Mouse (Mus musculus) mouse trophoblast stem cell (cell line): Measurements from ENCODE around the gene Gm37240.
"Not testable (repeated sequence)": the region's sequence is repeated elsewhere in the genome, so short reads cannot be mapped to it uniquely, and the experiment has no call there.

Source experiments
- in situ Hi-C, 2 experiments: fragments of 300-500 bp; cut with MseI, MboI; formaldehyde crosslinking; loops; 2 replicates in 1 of 2; 3 replicates in 1 of 2; pipeline ENCODE4 v1.15.1; 2025

Gene Gm37240

DNA sequence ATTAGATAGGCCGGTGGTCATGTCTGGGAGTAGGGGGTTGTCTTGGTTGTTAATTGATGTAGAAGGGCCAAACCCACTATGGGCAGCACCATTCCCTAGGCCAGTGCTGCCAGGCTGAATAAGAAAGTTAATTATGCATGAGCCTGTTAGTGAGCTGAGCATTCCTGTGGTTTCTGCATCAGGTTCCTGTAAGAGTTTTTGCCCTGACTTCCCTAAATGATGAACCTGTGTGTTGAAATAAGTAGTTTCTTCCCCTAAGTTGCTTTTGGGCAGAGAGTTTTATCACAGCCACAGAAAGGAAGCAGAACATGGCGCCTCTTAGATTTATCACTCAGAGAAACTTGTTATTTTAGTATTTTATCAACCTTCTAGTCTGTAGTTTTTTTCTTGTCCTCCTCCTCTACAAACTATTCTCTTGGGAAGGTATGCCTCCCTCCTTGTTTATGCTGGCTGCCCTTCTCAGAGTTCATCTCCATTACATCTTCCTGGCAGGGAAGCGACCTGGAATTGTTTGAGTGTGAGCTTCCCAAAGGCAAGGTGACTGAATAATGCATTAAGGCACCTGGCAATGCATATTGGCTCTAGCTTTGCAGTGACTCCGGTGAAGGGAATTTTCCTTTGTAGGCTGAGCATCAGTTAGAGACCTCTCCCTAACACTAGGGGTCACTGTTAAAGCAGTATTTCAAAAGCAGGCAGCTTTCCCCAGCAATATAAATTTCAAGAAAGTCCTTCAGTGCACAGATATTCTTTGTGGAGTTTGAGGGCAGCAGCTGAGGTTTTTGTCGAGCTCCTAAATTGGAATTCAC is 1272.1 kb downstream of the Gm37240 start:
- in situ Hi-C loops: no loop called here

DNA sequence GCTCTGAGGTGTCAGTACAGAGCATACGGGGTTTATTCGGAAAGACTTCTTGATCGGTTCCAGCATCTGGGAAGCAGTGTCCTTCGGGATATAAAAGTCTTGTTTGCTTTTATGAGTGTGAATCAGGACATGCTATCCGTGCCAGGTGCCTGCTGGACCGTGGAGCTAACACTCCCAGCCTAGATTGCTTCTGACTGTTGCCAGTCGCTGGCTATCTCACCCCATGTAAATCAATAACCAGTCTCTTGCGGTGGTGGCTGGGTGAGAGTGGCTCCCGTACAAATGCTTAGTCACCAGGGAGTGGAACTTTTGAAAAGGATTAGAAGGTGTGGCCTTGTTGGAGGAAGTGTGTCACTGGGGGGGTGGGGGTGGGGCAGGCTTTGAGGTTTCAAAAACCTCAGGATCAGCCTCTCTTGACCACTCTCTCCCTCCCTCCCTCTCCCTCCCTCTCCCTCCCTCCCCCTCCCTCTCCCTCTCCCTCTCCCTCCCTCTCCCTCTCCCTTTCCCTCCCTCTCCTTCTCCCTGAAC is 1277.1 kb downstream of the Gm37240 start:
- in situ Hi-C loops: no loop called here

DNA sequence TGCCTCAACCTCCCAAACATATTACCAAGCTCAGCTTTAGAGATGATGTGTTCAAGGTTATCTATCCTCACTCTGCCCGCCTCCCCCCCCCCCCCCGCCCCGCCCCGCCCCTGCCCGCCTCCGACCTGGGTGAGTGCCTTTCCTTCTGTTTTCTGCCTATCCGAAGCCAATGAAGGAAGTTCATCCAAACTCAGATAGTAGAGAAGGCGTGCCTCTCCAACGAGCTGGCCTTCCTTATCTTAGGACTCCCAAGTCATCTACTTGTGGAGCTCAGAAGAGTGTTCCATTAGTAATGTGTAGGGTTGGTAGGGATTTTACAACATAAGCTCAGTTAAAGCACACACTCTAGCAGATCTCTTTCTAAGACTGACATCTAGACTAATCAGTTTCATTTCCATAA is 1284.1 kb downstream of the Gm37240 start:
- in situ Hi-C loops: no loop called here

DNA sequence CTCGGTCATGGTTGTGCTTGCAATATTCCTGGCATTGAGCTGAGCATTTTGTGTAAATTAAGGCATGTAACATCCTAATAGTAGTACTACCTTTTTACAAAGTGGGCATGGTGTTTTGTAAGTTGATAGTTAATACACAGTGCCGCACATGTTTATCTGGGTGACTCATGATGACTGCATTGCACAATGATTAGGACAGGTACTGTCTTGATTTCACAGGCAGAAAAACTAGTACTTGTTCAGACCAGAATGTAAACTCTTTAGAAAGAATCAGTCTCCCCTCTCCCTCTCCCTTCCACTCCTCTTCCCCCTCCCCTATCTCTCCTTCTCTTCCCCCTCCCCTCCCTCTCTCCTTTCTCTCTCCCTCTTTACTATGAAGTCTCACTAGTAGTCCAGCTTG is 1284.6 kb downstream of the Gm37240 start:
- in situ Hi-C loops: no loop called here

DNA sequence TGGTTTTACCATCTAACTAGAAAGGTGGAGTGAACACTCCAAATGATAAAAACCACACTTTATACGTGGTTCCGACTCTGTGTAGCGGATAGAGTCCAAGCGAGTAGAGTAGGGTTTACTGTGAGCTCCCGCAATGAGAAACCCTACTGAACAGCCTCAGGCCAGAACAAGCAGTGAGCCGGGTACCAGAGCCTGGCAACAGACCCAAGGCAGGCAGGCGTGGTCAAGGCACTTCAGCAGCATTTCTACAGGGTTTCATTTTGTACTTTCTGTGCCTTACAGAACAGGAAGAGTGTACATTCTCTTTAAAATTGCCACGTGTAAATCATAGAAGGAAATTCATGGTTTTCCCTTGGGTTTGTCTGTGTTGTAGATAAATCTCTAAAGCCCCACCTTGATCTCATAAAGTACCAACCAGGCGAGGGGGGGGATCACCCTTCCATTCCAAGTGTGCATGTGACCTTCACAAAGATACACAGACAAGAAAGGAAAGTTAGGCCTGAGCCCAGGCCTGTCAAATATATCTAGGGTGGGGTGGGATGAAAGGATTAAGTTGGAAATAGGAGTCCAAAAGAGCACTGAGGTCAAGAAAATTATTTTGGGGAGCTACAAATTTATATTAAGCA is 1285.3 kb downstream of the Gm37240 start:
- in situ Hi-C loops: no loop called here

GRCm38 (mm10) chr3:84598756-84599155 is 1288.6 kb downstream of the Gm37240 start:
- in situ Hi-C loops: no loop called here

DNA sequence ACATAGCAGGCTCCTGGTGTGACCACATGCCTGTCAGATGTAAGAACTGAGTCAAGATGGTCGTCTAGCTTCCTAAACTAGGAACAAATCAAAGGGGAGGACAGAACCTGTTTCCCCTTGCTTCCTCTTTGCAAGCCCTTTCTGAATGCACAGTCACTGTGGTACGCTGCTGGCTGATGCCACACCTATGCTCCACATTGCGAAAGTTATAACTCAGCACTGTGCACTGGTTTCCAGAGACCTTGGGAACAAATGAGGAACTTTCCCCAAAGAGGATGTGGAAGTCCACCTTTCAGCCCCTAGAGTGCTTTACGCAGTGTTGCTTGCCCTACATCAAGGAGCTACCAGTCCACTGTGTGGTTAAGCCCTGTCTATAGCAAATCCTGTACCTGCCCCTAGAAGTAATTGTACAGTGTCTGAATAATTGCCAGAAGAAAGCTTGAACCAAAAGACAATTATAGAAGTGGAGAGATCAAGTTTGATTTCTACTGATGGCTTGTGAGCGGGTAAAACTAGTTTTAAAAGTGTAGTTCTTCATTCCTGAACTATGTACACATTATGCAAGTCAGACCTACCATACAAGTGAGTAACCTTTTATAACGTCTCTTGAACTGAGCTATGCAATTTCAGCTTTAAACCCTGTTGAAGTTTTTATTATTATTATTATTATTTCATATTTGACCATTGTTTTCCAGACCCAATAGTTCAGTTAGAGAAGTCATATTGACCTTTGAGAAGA is 1289.2 kb downstream of the Gm37240 start:
- in situ Hi-C loops: no loop called here

GRCm38 (mm10) chr3:84595677-84596234 is 1291.6 kb downstream of the Gm37240 start:
- in situ Hi-C loops: no loop called here

DNA sequence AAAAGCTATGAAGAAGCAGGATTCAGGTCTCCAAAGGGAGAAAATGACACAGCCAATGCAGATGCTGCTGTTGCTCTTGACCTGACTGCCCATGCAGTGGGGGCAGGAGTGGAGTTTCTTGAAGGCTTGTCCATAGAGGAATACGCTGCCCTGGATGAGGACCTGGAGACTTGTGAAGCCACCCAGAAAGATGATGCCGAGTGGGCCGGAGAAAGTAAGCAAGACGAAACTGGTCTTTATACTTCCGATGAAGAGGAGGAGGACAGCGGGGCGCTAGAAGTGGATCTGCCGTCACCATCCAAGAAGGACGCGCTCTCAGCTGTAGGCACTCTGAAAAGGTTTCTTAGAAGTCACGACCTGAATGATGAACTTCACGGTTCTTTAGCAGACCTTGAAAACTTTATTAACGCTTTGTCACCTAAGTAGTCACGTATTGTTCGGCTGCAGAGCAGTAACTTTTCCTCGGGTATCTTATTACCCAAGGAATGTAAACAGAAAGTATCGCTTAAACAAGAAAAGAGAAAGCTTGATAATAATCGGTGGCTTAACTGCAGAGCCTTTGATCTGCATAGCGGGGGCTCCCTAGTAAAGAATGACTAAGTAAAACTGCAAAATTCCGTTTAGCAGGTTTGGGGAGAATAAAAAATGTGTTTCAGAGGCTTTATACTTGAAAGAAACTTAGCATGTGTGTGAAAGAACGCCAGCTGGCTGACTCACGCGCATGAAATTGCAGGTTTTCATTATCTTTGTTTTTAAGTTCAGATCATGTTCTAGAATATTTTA is 1292.2 kb downstream of the Gm37240 start:
- in situ Hi-C loops: no loop called here

DNA sequence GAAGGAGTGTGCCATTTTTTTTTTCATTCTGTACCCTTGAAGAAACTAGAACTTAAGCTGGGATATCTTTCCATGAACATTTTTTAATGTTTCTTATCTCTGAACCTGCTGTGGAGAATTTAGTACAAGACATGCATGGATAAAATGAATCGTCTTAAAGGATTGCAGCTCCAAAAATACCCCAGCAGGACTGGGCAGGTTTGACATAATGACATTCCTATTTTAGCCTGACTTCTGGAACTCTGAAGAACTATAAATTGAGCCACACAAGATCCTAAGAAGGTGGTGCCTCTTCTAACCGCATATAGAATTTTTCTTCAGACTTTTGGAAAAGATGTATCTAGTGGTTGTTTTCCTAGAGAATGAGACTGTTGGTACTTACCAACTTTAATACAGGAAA is 1294.0 kb downstream of the Gm37240 start, which contains the start of gene Tigd4:
Tigd4 (plus strand) TSS at position 301 of the 400 bp plus-strand sequence.
- in situ Hi-C loops: no loop called here

DNA sequence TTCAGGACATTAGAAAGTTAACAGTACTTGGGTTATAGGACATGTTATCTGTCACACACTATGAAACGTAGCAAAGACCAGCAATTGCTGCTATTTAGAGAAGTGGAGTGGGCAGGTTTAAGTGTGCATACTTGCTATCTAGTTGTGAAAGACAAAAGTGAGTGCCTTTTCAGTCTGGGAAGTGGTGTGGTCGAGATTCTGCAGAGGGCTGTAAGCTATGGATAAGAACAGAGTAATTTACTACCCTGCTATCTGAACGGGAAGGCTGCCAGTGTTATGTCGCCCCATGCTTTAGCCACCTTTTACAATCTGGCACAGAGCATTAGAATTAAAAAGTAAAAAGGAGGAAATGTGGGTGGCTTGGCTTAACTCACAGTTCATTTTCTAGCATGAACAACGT is 1300.6 kb downstream of the Gm37240 start:
- in situ Hi-C loops: no loop called here

GRCm38 (mm10) chr3:84582913-84583276 is 1304.4 kb downstream of the Gm37240 start:
- in situ Hi-C loops: no loop called here

- in situ Hi-C loops: no loop called here
Measured at GRCm38 (mm10) chr3:84582023-84582912, 1305.0 kb downstream of the Gm37240 start, which contains the start of gene Arfip1. Gene Arfip1, minus strand, starts transcription at chr3:84582625.

- in situ Hi-C loops: no loop called here
Measured at GRCm38 (mm10) chr3:84581696-84582022, 1305.7 kb downstream of the Gm37240 start.

DNA sequence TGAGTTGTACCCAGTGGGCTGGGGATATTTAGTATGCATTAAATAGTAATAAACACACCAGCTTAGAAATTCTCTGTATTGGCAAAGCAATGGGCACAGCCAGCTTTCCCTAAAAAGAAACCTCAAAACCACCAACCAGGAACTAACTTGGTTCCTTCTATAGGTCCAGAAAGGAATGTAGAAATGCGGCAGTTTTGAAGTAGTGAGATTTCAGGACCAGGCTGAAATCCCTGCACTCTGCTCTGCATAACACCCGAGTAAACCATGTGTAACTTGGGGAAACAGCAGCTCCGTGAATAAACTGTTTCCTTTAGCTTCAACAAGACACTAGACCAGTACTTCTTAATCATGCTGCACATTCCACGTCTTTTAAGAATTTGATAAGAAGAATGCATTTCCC is 1306.6 kb downstream of the Gm37240 start:
- in situ Hi-C loops: no loop called here

- in situ Hi-C loops: no loop called here
Measured at GRCm38 (mm10) chr3:84570501-84570900, 1316.8 kb downstream of the Gm37240 start.

DNA sequence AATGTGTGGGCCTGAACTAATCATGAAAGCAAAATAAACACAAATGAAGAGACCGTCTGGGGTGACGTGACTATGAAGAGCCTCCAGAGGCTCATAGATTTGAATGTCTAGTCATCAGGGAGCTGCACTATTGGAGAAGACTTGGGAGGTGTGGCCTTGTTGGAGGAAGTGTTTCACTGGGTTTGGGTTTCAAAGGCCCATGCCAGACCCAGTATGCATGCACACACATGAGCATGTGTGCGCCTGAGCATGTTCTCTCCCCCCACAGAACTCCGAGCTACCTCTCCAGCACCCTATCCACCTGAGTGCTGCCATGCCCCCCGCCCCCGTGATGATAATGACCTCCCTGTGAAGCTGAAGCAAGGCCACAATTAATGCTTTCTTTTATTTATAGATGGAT is 1317.7 kb downstream of the Gm37240 start:
- in situ Hi-C loops: no loop called here

DNA sequence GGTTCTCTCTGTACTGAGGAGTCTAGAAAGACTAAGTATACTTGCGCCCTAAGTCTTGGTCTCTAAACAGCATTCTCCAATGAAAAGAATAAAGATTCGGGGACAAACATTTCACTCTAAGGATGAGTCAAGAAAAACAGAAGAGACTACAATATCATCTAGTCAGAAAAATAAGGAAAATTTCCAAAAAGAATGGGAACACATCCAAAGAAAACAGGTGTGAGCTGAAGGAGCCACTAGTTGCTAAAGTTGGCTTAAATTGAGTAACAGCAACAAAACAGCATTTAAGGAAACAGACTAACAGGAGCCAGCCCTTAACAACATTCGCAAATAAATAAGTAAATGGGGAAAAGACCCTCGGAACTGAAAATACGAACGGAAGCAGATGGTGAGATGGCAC is 1318.8 kb downstream of the Gm37240 start:
- in situ Hi-C loops: no loop called here

DNA sequence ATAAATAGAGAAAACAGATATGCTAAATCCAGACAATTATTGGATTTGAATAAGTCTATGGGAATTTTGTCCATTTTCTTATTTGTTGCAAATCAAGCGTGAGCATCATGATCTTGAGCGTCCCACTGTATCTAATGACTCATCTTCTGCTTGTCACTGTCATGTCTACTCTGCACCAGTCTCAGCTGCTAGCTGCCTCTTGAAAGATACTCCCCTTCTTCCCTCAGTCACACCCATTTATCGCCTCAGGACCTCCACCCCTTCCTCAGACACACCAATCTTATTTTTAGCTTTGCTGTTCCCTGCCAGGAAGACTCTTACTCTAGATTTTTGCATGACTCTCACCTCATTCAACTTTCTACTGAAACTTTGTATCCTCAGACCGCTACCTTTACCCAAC is 1323.9 kb downstream of the Gm37240 start:
- in situ Hi-C loops: no loop called here

- in situ Hi-C loops: not testable (repeated sequence)
Measured at GRCm38 (mm10) chr3:84562911-84563310, 1324.4 kb downstream of the Gm37240 start.
